Mouse (Mus musculus): Measurements from ENCODE around the gene Nav2. TPM values are rescaled to one million over a fixed set of nuclear protein-coding genes. Genes with fewer than 3 reads are reported as not detected.

Nav2 gene
- polyA plus RNA-seq, 1 experiment, result 28.3 TPM

- TF ChIP-seq CTCF (IDR thresholded peaks at IDR 0.05; ENCODE audit: borderline replicate concordance, extremely low read depth, insufficient read depth, insufficient read length) (no peak), POLR2A (IDR thresholded peaks at IDR 0.05; ENCODE audit: borderline replicate concordance, extremely low read depth, insufficient read depth, insufficient read length, poor library complexity, severe bottlenecking) (no peak)
- DNase-seq (ENCODE audit: low read depth), result no peak
Observed at GRCm38 (mm10) chr7:49631885-49632284, 723.4 kb downstream of the Nav2 start.

GRCm38 (mm10) chr7:49632391-49632790, 723.9 kb downstream of the Nav2 start:
- no peak for TF ChIP-seq CTCF (IDR thresholded peaks at IDR 0.05; ENCODE audit: borderline replicate concordance, extremely low read depth, insufficient read depth, insufficient read length)
- no peak for TF ChIP-seq POLR2A (IDR thresholded peaks at IDR 0.05; ENCODE audit: borderline replicate concordance, extremely low read depth, insufficient read depth, insufficient read length, poor library complexity, severe bottlenecking)
- no peak for DNase-seq (ENCODE audit: low read depth)

GRCm38 (mm10) chr7:49633375-49633956, 725.0 kb downstream of the Nav2 start:
- TF ChIP-seq POLR2A (IDR thresholded peaks at IDR 0.05; ENCODE audit: borderline replicate concordance, extremely low read depth, insufficient read depth, insufficient read length, poor library complexity, severe bottlenecking) (no peak), CTCF (IDR thresholded peaks at IDR 0.05; ENCODE audit: borderline replicate concordance, extremely low read depth, insufficient read depth, insufficient read length) (no peak)
- DNase-seq (ENCODE audit: low read depth), result peak; percentile 74

- TF ChIP-seq CTCF (IDR thresholded peaks at IDR 0.05; ENCODE audit: borderline replicate concordance, extremely low read depth, insufficient read depth, insufficient read length) (no peak), POLR2A (IDR thresholded peaks at IDR 0.05; ENCODE audit: borderline replicate concordance, extremely low read depth, insufficient read depth, insufficient read length, poor library complexity, severe bottlenecking) (no peak)
- DNase-seq (ENCODE audit: low read depth), result peak; percentile 92
Observed at GRCm38 (mm10) chr7:49634291-49635073, 726.0 kb downstream of the Nav2 start.

GRCm38 (mm10) chr7:49635074-49635621, 726.6 kb downstream of the Nav2 start:
- peak; percentile 53 for DNase-seq (ENCODE audit: low read depth)
- TF ChIP-seq POLR2A (IDR thresholded peaks at IDR 0.05; ENCODE audit: borderline replicate concordance, extremely low read depth, insufficient read depth, insufficient read length, poor library complexity, severe bottlenecking) (no peak), CTCF (IDR thresholded peaks at IDR 0.05; ENCODE audit: borderline replicate concordance, extremely low read depth, insufficient read depth, insufficient read length) (no peak)

- peak; percentile 49 for DNase-seq (ENCODE audit: low read depth)
- TF ChIP-seq POLR2A (IDR thresholded peaks at IDR 0.05; ENCODE audit: borderline replicate concordance, extremely low read depth, insufficient read depth, insufficient read length, poor library complexity, severe bottlenecking), result no peak
- no peak for TF ChIP-seq CTCF (IDR thresholded peaks at IDR 0.05; ENCODE audit: borderline replicate concordance, extremely low read depth, insufficient read depth, insufficient read length)
Observed at GRCm38 (mm10) chr7:49635971-49636370, 727.5 kb downstream of the Nav2 start.

GRCm38 (mm10) chr7:49636491-49637115, 728.1 kb downstream of the Nav2 start, which contains the start of gene Dbx1:
Gene Dbx1, minus strand, starts transcription at chr7:49636849.
- peak; percentile 80 for DNase-seq (ENCODE audit: low read depth)
- TF ChIP-seq CTCF (IDR thresholded peaks at IDR 0.05; ENCODE audit: borderline replicate concordance, extremely low read depth, insufficient read depth, insufficient read length), result no peak
- TF ChIP-seq POLR2A (IDR thresholded peaks at IDR 0.05; ENCODE audit: borderline replicate concordance, extremely low read depth, insufficient read depth, insufficient read length, poor library complexity, severe bottlenecking), result peak; percentile 18; the same call in 1 of the 2 replicates

GRCm38 (mm10) chr7:49637281-49637680, 728.8 kb downstream of the Nav2 start:
- TF ChIP-seq CTCF (IDR thresholded peaks at IDR 0.05; ENCODE audit: borderline replicate concordance, extremely low read depth, insufficient read depth, insufficient read length), result no peak
- TF ChIP-seq POLR2A (IDR thresholded peaks at IDR 0.05; ENCODE audit: borderline replicate concordance, extremely low read depth, insufficient read depth, insufficient read length, poor library complexity, severe bottlenecking), result no peak
- no peak for DNase-seq (ENCODE audit: low read depth)

- DNase-seq (ENCODE audit: low read depth), result peak; percentile 72
- no peak for TF ChIP-seq CTCF (IDR thresholded peaks at IDR 0.05; ENCODE audit: borderline replicate concordance, extremely low read depth, insufficient read depth, insufficient read length)
Observed at GRCm38 (mm10) chr7:49637851-49638663, 729.5 kb downstream of the Nav2 start.

GRCm38 (mm10) chr7:49638941-49639776, 730.6 kb downstream of the Nav2 start:
- no peak for DNase-seq (ENCODE audit: low read depth)

More at GRCm38 (mm10) chr7:49638941-49639776, 730.6 kb downstream of the Nav2 start:
- TF ChIP-seq CTCF (IDR thresholded peaks at IDR 0.05; ENCODE audit: borderline replicate concordance, extremely low read depth, insufficient read depth, insufficient read length), result no peak
- TF ChIP-seq POLR2A (IDR thresholded peaks at IDR 0.05; ENCODE audit: borderline replicate concordance, extremely low read depth, insufficient read depth, insufficient read length, poor library complexity, severe bottlenecking), result no peak
